Mouse (Mus musculus): ENCODE data around the gene 1810009A15Rik.

DNA sequence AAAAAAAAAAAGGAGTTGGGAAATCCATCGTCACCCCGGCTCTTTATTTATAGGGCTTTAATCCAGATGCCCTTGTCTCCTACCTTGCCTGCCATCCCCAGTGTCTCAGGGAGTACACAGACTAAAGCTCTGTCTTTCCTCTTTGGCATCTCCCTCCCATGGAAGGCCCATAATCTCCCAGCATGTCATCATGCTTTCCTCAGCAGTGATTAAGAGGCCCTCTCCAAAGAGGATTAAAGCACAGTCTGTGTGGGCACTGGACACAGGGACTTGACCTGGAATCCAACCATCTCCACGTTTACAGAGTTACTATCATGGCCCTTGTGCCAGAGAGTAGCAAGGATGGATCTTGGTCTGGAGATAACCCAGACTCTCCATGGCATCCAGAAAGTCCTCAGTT is 5.0 kb upstream of the 1810009A15Rik start, which contains the start of the genes Lbhd1 and Gm49403:
- no peak for TF ChIP-seq CTCF (IDR thresholded peaks at IDR 0.05; ENCODE audit: low read depth)
- no peak for TF ChIP-seq EP300 (IDR thresholded peaks at IDR 0.05; ENCODE audit: low read depth)
